Mouse (Mus musculus) induced T-regulatory cell, adult 2 months (primary cell): Measurements from ENCODE around the gene Tmem30c.

Source experiments
- DNase-seq: peaks from one replicate; pipeline ENCODE4 v3.0.0-alpha.2; 2012; ENCODE audit warnings: low read depth

Gene Tmem30c

DNA sequence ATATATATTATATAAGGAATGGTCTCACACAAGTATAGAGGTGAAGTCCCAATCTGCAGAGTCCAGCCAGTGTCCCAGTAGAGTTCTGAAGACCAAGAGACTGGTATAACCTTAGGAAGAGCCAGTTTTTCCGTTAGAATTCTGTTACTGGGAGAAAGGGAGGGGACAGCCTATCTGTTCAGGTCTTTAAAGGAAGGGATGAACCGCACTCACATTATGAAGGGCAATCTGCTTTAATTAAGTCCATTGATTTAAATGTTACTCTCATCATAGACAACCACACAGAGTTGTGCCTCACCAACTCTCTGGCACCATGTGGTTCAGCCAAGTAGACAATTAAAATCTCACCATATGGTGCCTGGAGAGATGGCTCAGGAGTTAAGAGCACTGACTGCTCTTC is at the start of gene Tmem30c:
Gene Tmem30c, minus strand, starts transcription at position 101 of the 400 bp plus-strand sequence.
- DNase-seq = no peak

DNA sequence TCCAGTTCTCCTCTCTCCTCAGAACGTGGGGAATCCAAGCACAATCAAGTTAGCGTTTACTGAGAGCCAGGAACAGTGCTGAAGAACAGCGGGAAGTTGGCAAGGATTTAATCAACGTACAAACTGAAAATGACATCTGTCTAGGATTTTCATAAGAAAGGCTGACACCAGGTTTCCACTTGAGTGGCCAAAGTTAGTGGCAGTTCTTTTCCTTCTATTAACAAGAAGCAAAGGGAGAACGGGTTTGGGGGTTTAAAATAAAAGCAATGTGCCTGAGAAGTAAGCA is 47.9 kb upstream of the Tmem30c start:
- DNase-seq = no peak

DNA sequence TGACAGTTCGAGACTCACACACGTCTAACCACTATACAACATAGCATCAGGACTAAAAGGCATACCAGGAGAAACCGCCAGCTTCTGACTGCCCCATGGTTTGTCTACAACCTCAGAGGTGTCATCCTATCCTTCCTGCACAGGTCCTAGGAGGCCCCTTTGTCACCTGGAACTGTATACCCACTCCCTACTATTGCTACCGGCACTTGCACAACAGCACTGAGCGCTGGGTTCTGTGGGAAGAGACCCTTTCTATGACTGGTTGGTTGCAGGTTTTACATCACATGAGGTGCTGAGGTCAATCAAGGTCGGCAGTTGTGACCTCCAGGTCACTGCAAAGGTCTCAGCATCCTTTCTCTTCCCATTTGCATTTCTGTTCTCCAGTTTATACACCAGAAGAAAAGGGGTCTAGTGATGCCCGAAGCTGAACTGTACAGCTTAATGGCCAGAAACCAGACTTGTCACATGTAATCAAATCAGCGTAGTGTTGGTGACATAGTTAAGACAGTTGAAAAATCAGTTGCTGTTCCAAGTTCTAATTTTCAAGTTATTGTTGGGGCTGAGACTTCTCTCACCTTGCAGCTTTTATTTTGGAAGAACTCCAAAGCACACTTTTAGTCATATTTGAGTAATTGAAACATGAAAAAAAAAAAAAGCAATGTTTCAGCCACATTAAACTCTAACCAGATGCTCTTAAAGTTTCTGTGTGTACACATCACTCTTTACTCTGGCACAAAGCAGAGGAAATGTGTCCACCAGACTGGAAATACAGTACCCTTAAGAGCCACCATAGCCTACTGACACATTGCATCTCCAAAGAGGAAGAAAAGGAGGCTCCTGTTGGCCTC is 47.3 kb upstream of the Tmem30c start:
- DNase-seq = no peak

DNA sequence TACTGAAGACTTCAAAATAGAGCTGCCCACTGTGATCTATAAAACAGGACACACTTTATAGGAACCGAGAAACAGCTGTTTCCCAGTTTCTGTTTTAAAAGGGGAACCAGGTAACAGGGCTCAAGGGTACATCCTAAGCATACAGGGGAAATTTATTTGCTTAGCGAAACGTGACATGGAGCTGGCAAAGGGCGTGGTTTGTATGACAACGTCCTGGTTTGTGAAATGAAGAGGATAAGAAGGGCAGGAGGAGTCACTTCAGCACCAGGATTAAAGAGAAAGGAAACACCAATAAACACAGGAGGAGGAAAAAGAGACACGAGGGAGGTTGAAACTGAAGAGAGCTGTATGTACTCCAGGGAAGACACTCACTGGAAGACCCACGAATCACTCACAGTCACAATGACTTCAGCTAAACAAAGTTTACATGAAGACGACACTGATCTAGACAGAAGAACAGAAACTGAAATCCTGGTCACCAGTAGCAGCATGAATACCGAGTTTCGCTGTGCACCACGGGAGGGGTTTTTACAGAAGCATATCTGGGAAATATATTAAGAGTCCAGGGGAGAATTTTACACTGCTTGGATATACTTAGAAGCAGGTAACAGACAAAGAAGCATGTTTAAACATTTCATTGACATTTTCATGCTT is 44.2 kb upstream of the Tmem30c start:
- peak; percentile 58 for DNase-seq

DNA sequence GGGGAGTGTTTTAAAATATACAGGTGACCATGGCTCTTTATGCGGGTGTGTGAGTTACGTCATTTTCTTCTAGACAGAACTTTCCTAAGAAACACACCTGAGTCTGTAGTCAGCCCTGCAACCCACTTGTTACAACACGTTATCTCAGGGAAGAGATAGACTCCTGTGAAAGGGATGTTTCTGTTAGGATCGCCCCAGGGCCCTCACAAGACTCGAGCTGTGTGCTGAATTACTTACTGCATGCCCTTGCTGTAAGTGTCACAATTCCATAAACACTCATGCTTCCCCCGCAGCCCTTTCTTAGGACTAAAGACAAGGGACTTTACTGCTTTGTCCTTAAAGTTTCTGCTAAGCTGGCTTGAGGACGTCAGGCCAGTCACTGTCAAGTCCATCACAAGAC is 39.6 kb upstream of the Tmem30c start:
- no peak for DNase-seq

DNA sequence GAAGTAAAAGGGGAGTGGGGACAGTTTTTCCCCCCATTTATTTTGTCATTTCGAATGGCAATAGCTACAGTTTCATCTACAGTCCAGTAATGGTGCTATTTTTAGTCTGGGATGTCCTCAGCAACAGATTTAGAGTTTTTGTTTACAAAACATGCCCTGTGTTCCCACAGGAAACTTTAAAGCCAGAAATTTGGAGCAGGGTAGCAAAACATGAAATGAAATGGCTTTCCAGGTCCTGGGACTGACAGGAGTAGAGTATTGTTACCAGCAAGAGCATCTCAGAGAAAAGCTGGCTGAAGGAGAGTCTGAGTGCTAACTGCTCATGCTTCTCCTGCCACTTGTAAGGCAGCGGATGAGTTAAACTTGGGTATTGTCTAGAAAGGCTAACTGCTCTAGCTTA is 37.4 kb upstream of the Tmem30c start:
- DNase-seq = no peak

DNA sequence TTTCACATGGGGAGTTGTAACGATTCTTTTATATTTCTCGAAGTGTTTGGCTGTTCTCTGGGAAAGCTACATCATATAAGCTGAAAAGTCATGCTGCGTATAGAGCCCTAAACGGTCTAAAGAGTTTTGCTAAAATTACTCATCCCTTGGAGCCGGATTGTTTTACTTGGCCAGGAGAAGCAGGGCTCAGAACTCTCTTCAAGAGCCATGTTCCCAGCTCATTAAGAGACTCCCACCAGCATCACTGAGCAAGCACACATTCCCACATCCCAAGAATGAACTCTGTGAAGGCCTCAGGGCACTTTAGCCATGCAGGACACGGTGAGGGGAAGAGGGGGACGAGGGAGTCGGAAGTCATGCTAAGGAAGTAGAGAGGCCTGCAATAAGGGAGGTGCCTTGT is 36.4 kb upstream of the Tmem30c start:
- no peak for DNase-seq

DNA sequence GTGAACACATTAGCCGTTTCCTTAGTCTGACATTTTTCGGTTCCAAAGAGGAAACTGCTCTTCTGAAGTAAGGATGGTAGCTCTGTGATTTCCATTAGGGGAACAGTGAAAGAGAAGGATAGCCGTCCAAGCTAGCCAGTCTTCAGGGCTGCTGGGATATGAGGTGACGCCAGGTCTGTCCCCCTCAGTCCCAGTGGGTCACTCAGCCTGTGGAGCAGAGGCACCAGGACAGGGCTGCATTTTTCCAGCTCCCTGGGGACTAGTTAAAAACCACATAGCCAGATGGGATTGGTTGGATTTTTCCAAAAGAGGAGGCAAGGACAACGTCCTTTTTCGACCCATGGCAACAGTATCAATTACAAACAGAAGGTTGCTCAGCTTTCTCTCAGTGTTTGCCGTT is 34.3 kb upstream of the Tmem30c start:
- no peak for DNase-seq

DNA sequence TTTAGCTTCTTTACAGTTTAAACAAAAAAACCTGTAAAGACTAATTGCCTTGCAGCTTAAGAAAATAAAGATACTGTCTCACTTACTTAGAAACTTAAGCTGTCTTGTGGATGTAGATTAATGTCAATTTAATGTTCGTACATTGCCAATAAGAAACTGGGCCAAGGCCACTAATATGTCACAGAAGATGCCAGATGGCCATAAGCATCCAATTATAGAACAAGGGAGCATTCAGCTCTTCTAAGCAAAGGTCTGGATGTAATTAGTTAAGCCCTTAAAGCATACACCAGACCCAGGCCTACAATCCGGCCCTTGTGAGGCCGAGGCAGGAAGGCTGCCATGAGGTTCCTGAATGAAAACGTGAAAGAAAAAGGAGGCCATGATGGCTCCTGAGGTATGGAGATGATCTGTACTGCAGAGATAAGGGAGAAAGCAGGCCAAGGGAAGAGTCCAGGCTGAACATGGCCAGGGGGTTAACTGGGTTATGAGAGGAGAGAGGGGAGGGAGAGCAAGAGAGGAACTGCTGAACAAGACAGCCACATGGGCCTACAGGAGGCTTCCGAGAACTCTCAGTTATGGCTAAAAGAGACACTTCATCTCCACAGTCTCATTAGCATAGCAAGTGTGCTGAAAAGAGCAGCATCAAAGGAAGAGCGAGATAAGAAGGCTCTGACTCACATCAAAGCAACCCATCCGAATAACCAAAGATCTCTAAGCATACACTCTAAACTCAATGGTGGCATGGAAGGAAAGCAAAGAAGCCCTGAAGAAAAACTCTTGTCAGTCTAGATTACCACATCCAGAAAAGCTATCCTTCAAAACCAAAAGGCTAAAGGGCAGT is 26.8 kb upstream of the Tmem30c start:
- peak; percentile 25 for DNase-seq

DNA sequence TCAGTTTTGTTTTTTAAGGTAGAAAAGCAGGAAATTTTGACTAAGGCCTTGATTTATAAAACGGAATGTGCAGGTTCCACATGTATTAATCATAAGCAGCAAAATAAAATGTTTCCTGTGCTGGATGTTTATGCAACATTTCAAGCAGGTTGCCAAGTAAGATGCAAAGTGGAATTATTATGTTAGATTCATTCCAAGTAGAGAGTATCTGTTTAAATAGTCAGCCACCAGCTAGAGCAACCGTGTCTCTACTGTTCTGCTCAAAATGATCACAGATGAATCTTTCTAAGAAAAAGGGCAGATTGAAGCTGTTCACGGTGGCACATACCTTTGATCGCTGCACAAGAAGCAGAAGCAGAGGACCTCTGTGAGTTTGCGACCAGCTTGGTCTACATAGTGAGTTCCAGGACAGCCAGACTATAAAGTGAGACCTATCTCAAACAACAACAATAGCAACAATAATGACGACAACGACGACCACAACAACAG is 26.0 kb upstream of the Tmem30c start:
- DNase-seq = no peak

DNA sequence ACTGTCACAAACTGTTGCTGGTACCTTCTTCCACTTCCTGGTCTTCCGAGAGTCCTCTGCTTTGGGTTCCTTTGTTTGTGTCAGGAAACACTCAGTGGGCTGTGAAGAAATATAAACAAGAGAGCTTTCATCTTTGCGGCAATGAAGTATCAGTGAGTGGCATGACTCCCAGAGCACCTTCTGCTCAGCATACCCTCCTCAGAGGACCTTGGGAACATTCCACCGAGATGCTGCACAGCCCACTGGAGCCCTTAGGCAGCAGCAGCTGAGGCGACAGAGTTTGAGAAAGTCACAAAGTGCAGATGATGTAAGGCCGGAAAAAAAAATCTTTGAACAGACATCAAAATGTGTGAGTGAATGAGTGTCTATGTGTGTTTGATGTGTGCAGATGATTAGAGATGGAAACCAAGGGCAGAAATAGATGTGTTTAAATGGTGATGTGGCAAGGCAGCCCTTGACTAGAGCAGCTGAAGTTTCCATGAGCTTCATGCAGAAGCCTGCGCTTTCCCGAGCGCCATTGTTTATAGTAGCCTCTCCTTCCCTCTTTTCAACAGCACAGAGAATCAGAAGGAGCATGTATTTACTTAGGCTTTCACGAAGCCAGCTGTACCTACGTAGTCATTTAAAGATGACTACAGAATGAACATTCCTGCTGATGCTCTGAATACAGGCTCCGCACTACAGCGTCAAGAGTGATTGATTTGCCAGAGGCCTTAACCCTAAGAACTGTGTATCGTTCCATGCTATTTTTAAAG is 25.4 kb upstream of the Tmem30c start:
- DNase-seq = peak; percentile 17

DNA sequence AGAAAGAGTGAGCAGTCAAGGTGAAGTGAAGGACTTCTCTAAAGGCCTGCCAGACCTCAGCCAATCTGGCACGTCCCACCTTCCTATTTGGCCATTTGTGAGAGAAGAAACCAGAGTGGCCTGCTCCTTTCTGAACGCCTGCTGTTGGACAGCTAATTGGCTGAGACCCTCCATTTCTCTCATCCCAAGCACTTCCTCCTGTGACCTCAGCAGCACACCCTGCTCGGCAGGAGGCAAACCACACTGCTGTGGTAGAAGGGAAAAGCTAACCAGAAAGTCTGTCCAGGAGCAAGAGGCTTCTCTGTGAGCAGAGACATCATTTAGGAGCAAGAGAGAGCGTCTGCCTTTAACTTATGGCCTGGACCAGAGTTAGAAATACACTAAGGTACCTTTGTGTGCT is 24.5 kb upstream of the Tmem30c start:
- DNase-seq = no peak

DNA sequence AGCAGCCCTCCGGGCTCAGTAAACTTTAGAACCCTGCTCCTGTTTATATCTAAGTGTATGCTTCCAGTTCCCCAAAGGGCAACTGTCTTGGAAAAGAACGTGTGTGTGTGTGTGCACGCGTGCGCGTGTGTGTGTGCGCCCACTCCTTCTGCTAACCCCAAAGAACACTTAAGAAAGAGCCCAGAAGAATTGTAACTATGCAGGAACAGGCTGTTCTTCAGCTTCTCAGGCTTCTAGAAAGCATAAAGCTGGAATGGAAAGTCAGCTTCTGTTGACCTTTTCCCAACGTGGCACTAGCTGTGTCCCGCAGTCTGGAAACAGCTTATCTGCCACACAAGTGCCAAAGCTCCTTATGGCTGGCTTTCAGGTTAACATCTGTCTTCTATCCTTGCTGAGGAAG is 22.4 kb upstream of the Tmem30c start:
- no peak for DNase-seq

DNA sequence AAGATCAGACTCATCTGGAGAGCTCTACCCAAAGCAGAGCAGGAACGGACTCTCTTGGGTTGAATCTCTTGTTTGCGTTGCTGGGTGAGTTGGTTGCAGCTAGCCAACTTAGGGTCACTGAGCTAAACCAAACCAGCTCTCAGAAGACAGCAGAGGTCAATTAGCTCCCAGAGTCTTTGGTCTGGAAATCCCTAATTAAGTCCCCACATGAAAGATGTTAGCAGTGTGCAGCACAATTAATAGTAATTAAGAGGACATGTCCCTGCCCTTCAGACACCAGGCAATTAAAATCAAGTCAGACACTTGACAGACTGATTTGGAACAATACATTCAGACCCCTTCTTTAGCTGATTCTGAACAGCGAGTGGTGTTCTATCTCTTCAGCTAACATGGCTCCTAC is 21.6 kb upstream of the Tmem30c start:
- no peak for DNase-seq

DNA sequence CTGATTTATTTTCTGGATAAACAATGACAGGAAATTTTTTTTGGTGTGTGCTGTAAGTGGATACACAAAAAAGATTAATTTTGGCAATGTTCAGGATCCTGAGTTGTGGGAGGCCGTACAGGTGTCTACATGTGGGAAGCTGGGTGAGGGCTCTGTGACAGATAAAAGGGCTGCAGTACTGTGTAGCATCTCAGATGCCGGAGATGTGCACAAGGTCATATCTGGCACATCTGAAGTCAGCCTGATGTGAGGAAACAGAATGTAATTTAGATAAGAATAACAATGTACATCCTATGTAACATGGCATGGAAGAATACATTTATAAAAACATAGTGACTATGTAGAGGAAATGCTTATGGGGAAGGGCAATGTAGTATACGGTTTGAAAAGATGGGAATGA is 20.8 kb upstream of the Tmem30c start:
- DNase-seq = no peak

DNA sequence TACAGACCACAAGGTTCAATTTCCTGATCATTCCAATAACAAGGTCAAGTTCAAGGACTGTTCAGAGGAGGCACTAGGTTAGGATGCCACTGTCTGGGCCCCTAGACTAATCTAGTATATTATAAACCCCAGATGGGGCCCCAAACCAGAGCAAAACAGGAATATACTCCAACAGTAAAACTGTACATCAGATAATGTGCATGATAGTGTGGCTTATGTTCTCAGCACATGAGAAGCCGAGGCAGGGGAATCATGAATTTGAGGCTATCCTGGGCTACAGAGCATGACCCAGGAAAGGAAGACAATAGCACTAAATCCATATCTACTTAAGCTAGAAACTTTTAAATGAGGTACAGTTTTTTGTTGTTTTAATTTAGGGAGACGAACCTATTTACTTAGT is 19.5 kb upstream of the Tmem30c start:
- no peak for DNase-seq

DNA sequence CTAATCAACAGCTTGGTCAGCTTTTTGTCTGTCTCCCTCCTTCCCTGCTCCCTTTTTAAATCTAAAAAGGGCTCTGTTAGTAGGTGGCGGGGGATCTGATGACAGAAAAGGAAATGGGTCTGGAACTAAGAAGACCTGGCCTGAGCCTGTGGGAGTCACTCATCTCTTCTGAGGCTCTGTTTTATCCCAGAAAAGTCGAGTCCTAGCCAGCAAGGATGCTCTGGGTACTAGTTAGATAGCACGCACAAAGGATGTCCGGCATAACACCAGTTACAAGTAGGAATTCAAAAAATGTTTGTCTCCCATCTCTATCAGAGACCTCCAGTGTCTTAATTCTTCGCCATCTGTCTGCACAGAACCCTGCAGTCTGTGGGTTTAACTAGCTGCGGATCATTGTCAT is 12.8 kb upstream of the Tmem30c start:
- DNase-seq = no peak

DNA sequence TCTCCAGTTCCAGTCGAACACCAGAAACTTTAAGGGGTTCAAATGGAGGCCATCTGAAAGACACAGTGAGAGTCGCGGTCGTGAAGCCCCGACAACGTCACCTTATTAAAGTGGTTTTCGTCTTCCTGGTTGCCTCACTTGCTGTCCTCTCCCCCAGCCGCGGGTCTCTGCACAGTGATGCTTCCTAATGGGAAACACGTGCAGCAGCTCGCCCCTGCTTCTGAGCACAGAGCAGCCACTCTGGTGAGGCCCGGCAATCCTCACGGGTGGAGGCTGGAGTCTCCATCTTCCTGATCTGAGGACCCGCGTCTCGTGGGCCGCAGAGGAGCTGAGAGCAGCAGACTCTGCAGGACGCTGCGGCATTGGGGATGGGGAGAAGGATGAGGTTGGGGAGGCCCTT is 11.1 kb upstream of the Tmem30c start:
- DNase-seq = no peak

DNA sequence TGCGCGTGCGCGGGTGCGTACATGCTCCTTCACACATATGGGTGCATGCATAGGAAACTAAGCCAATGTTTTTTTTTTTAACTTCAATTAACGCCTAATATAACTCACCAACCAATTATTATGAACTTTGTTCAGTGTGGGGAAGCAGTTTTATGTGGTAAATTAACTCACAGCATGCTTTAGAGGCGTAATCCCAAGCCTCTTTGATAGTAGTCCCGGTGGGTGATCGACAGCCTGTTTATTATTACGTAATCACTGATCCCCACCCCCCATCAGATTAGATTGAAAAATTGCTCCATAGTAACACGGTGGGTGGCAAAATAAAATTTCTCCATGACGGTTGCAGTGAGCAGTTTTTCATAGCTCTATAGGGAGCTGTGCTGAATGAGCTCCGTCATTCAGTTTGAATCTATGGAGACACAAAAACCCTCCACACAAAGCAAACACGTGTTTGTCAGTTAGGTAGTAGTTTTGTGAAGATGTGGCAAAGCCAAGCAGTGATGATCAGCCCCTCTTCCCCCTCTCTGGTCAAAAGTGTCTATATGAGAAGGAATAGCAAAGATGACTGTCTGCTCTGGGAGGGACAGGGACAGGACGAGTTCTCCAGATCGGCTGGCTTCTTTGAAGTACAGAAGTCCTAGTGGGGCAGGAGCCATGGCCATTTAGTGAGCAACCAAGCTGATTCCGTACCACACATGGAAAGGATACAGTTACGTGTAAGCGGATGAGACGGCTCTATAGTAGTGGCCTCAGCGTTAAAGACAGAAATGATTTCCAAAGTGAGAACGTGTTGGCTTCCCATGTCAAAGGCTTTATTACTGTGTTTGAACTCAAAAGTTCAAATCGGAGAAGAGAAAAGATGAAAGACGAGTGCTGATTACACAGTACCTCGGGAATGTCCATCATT is 10.4 kb upstream of the Tmem30c start:
- DNase-seq = no peak

DNA sequence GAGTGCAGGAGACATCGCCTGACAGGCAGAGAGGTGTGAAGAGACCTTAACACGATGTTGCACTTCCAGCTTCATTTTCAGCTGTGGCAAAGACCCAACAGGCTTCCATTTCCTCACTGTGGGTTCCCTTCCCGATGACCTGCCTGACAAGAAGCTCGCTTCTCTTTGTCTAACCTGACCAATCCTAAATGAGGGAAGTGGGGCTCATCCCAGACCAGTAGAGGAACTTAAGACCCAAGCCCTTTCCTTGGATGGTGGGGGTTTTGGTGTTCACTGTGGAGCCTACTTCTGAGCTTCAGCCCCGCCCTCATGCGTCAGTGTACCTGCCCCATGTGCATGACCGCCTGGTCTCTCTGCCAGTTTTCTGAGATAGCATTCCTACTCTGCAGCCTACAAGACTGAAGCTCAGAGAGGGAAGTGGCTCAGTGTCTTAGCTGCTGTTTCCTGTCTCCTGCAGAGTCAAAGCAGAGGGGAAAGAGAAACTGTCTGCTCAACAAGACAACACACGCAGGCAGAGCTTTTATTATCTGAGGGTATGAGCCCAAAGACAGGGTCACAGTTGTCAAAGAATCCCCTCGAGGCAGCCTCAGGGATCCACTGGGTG is 8.9 kb upstream of the Tmem30c start:
- no peak for DNase-seq
